Mouse (Mus musculus) forebrain, embryonic 11.5 days (tissue): ENCODE results near the gene Prickle3. TPM values are rescaled to one million over a fixed set of nuclear protein-coding genes. Genes with fewer than 3 reads are reported as not detected.

ENCODE experiments used
- ATAC-seq: fragments of 200-750 bp; cut with Nextera tagmentation; replicated peaks from 2 replicates; pipeline ENCODE4 v1.8.0; 2017; ENCODE audit warnings: moderate TSS enrichment; ENCODE audit not compliant: low FRiP score
- DNase-seq: peaks from one replicate; pipeline ENCODE4 v3.0.0-alpha.2; 2017; ENCODE audit warnings: low spot score
- H3K27ac ChIP-seq: fragments of 300-500 bp; sonication (generic); 2 replicates; pipeline ENCODE4 v1.5.1; 2014; ENCODE audit warnings: low read depth, low read length
- H3K27me3 ChIP-seq: fragments of 300-500 bp; sonication (generic); 2 replicates; pipeline ENCODE4 v1.6.1; 2014; ENCODE audit warnings: mild to moderate bottlenecking, low read length, mixed read lengths; ENCODE audit not compliant: control insufficient read depth, insufficient read depth
- H3K36me3 ChIP-seq: fragments of 300-500 bp; sonication (generic); 2 replicates; pipeline ENCODE4 v1.6.1; 2014; ENCODE audit warnings: mild to moderate bottlenecking, low read length, moderate library complexity, mixed read lengths; ENCODE audit not compliant: control insufficient read depth, insufficient read depth
- H3K4me1 ChIP-seq: fragments of 300-500 bp; sonication (generic); replicated peaks from 2 replicates; pipeline ENCODE4 v1.6.1; 2014; ENCODE audit warnings: low read length, mixed read lengths; ENCODE audit not compliant: control insufficient read depth, insufficient read depth
- H3K4me2 ChIP-seq: fragments of 300-500 bp; sonication (generic); 2 replicates; pipeline ENCODE4 v1.6.1; 2014; ENCODE audit warnings: low read depth, mild to moderate bottlenecking, low read length, moderate library complexity, mixed read lengths; ENCODE audit not compliant: severe bottlenecking
- H3K4me3 ChIP-seq: fragments of 300-500 bp; sonication (generic); 2 replicates; pipeline ENCODE4 v1.5.1; 2014; ENCODE audit warnings: low read depth, low read length
- H3K9ac ChIP-seq: fragments of 300-500 bp; sonication (generic); 2 replicates; pipeline ENCODE4 v1.6.1; 2014; ENCODE audit warnings: low read length
- H3K9me3 ChIP-seq: fragments of 300-500 bp; sonication (generic); 2 replicates; pipeline ENCODE4 v1.6.1; 2016; ENCODE audit warnings: low read length, mixed read lengths; ENCODE audit not compliant: control insufficient read depth
- WGBS: fragments of 180-500 bp; shearing (Covaris S2); extraction: QIAGEN DNeasy Blood & Tissue Kit; methylation state at CpG from one replicate; pipeline ENCODE4 v1.1.7; 2014; 5-methylcytosine and 5-hydroxymethylcytosine counted together
- polyA plus RNA-seq: library from polyadenylated mRNA; unstranded; fragments of >200 nt; fragmentation: Nextera tagmentation; extraction: Ambion mirVana; gene quantifications from 2 replicates; pipeline ENCODE4 v1.2.1, GENCODE M21; 2014

Prickle3 gene
- polyA plus RNA-seq, 1 experiment from 2014 or later: 2.9 TPM

DNA sequence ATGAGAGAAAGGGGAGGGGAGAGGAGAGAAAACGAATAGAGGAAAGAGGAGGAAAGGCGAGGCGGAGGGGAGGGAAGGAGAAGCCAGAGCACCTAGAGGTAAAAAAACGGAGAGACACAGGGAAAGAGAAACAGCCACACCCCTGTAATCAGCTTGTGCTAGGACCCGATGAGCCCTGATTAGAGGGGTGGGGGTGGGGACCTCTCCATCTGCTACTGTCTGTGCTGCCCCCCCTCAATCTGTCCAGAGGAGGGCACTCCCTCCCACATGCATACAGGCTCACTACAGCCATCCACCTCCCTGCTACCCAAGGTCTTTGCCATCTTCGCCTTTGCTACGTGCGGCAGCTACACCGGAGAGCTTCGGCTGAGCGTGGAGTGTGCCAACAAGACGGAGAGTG is 16.3 kb upstream of the Prickle3 start:
- Histone ChIP-seq H3K9me3 (no peaks in the 10 kb centered on the region), H3K27me3 (no peaks in the 10 kb centered on the region), H3K36me3 (no peaks in the 10 kb centered on the region), H3K9ac (no peak overlapping the region), H3K4me1 (no peaks in the 10 kb centered on the region), H3K4me2 (no peak overlapping the region), H3K27ac (no peak overlapping the region), H3K4me3 (no peak overlapping the region)
- WGBS: 41% methylated on average over 12 of the region's 12 CpGs
- DNase-seq (no peak), ATAC-seq (no peak)

DNA sequence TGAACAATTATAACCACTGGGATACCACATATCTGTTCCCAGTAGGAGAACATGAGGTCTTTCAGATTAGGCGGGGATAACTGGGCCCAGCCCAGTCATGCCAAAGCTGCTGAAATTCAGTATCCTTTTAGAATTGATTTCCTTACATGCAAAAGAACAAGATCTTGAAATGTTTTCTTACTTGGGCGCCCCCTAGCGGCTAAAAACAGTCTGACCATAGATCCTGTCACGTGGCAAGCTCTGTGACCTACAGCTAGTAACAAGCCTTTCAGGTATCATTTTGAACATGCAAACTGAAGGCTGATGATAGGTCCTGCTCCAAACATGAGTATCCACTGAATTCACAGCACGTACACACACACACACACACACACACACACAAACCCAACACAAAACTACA is 11.7 kb upstream of the Prickle3 start:
- H3K4me3 ChIP-seq: no peak overlapping the region
- H3K36me3 ChIP-seq: no peaks in the 10 kb centered on the region
- no peak overlapping the region for H3K4me2 ChIP-seq
- no peaks in the 10 kb centered on the region for H3K27me3 ChIP-seq
- H3K9me3 ChIP-seq: no peaks in the 10 kb centered on the region
- no peak overlapping the region for H3K27ac ChIP-seq
- 12% methylated on average over 5 of the region's 5 CpGs for WGBS
- no peak overlapping the region for H3K9ac ChIP-seq
- ATAC-seq (no peak), DNase-seq (peak; percentile 80)
- H3K4me1 ChIP-seq: no peaks in the 10 kb centered on the region

DNA sequence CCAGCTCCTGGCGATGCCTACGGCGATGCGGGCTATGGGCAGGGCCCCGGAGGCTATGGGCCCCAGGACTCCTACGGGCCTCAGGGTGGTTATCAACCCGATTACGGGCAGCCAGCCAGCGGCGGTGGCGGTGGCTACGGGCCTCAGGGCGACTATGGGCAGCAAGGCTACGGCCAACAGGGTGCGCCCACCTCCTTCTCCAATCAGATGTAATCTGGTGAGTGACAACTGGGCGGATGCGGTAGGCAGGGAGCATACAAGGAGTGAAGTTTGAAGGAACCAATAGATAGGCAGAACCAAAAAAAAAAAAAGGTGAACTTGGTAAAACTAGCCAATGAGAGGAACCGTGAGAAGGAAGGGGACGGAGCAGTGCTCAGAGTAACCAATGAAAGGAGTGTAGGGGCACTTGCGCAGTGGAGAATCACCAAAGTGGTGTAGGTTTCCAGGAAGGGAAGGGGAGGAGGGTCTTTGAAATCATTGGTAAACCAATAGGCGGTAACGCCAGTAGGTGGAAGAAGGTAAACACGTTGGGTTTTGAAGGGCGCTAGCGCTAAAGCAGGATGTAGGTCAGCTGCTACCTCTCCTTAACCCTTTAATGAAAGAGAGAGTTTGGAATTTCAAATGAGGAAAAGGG is 8.3 kb upstream of the Prickle3 start:
- 14% methylated on average over 25 of the region's 25 CpGs for WGBS
- H3K4me2 ChIP-seq: peak overlapping the region; percentile 51
- no peak overlapping the region; the same call in 1 of the 2 replicates for H3K27ac ChIP-seq
- no peaks in the 10 kb centered on the region for H3K36me3 ChIP-seq
- H3K27me3 ChIP-seq: no peaks in the 10 kb centered on the region
- peak overlapping the region; percentile 49 for H3K9ac ChIP-seq
- H3K4me3 ChIP-seq: peak overlapping the region; percentile 34
- DNase-seq: peak; percentile 84
- no peaks in the 10 kb centered on the region for H3K4me1 ChIP-seq
- ATAC-seq: peak; percentile 98
- no peaks in the 10 kb centered on the region for H3K9me3 ChIP-seq

DNA sequence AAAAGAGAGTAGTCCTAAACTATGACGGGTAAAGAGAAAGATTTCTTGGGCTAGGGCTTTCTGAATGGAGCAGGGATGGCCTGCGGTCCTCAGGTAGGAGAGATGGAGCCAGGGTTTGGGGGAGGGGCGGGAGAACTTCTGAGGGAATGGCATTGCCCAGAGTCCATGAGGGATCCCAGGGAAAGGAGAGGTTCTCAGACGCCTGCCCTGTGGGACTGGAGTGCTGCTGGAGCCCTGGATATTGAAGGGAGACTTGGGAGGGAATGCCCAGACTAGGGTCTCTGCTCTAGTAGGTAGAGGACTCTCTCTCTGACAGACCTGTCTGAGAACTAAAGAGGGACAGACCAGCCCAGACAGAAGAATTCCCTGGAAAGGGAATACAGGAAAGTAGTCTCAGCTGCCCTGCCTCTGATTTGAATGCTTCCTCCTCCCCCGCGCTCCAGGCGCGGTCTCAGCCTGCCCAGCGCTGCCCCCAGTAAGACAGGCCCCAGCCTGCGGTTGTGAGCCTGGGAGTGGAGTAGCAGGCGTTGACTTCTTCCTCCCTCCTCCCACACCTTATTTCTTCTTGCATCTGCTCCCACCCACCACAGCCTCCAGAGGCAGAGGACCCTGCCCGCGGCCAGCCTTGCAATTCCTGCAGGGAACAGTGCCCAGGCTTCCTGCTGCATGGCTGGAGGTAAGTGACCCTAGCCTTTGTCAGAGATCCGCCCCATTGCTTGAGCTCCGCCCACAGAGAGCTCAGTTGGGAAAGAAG is 1.1 kb downstream of the Prickle3 start:
- DNase-seq (no peak), ATAC-seq (peak; percentile 58)

DNA sequence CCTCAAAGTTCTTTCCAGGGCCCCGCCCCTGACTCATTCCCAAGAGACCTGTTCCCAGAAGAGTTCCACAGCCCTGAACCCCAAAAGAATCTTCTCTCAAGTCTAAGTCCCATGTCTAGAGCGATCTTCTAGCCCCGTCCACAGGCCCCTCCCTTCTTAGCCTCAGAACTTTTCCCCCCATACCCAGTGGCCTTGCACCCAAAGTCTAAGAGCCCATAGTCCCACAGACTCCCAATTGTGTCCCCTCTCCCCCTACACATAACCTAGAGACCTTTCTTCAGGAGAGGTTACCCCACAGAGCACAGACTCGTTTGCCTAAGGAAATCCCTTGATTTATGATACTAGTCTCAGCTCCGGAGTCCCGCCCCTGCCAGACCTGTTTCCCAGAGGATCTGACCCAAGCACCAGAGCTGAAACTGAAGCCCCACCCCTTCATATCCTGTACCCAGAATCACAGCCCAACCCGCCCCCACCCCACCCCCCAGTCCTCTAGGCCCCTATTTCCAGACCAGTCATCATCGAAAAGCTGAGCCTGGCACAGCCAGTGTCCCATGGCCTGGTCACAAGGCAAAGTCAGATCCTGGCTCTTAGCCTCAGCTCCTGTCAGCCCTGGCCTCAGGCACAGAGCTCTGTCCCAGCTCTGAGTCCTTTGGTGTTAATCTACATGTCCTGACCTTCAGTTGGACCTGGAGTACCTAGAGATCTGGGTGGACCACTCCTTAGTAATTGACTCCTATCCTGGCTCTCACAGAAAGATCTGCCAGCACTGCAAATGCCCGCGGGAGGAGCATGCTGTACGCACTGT is 1.9 kb downstream of the Prickle3 start:
- H3K9ac ChIP-seq: no peak overlapping the region
- no peak overlapping the region for H3K4me3 ChIP-seq
- no peak overlapping the region for H3K4me2 ChIP-seq
- no peaks in the 10 kb centered on the region for H3K9me3 ChIP-seq
- no peaks in the 10 kb centered on the region for H3K4me1 ChIP-seq
- H3K27me3 ChIP-seq: no peaks in the 10 kb centered on the region
- no peaks in the 10 kb centered on the region for H3K36me3 ChIP-seq
- DNase-seq (no peak), ATAC-seq (peak; percentile 36)
- no peak overlapping the region for H3K27ac ChIP-seq
- WGBS: 54% methylated on average over 11 of the region's 11 CpGs

More for the DNA sequence above, 1.1 kb downstream of the Prickle3 start:
- Histone ChIP-seq H3K4me3 (no peak overlapping the region), H3K27ac (no peak overlapping the region), H3K9ac (no peak overlapping the region), H3K36me3 (no peaks in the 10 kb centered on the region), H3K27me3 (no peaks in the 10 kb centered on the region), H3K4me1 (no peaks in the 10 kb centered on the region), H3K4me2 (peak overlapping the region; percentile 21; the same call in 1 of the 2 replicates), H3K9me3 (no peaks in the 10 kb centered on the region)
- WGBS: 21% methylated on average over 13 of the region's 15 CpGs

DNA sequence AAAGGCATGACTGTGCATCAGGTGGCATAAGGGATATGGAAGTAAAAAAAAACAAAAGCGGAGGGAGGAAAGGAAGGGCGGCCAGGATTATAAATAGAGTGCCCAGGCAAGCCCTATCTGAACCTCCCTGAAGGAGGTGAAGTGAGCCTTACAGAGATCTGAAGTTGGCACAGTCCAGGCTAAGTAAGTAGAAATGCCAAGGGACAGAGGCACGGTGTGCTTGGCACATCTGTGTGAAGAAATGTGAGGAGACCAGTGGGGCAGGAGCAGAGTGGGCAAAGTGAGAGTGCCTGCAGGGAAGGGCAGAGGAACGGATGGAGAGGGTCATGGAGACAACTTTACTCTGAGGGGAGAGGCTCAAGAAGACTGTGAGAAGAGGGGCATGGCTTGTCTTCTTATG is 4.0 kb downstream of the Prickle3 start:
- DNase-seq: peak; percentile 17
- Histone ChIP-seq H3K27ac (no peak overlapping the region), H3K4me1 (no peaks in the 10 kb centered on the region), H3K9ac (no peak overlapping the region), H3K4me3 (no peak overlapping the region), H3K36me3 (no peaks in the 10 kb centered on the region), H3K4me2 (no peak overlapping the region), H3K27me3 (no peaks in the 10 kb centered on the region), H3K9me3 (no peaks in the 10 kb centered on the region)
- 81% methylated on average over 4 of the region's 4 CpGs for WGBS
- ATAC-seq: no peak

DNA sequence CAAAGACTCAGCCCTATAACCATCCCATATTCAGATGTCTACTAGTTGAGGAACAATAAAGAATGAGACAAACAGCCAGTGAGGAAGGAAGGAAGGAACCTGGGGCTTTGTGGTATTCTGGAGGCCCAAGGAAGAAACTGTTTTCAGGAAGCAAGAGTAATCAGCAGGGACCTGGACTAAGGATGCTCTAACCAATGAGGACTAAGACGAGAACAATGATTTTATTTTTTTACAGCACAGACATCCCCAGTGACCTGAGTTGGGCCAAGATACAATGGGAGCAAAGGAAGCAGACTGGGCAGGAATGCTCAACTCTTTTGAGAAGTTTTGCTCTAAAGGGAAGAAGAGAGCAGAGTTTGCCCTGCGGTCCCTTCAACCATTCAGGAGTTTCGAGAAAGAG is 5.9 kb downstream of the Prickle3 start:
- 84% methylated on average over 3 of the region's 3 CpGs for WGBS
- Histone ChIP-seq H3K9ac (no peak overlapping the region), H3K4me3 (no peak overlapping the region), H3K9me3 (no peaks in the 10 kb centered on the region), H3K4me1 (no peaks in the 10 kb centered on the region), H3K36me3 (no peaks in the 10 kb centered on the region), H3K27me3 (no peaks in the 10 kb centered on the region), H3K4me2 (no peak overlapping the region), H3K27ac (no peak overlapping the region)
- ATAC-seq: no peak
- no peak for DNase-seq

DNA sequence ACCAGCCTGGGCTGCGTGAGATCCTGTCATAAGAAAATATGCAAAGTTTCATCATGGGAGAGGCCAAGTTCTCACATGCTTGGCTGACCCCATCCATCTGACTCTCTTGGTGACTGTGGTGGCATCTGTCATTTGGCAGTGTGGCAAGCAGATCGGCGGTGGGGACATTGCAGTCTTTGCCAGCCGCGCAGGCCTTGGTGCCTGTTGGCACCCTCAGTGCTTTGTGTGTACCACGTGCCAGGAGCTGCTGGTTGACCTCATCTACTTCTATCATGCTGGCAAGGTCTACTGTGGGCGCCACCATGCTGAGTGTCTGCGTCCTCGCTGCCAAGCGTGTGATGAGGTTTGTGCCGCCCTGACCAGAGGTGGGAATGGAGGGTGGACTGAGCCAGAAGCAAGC is 7.7 kb downstream of the Prickle3 start:
- 89% methylated on average over 11 of the region's 11 CpGs for WGBS
- Histone ChIP-seq H3K27ac (no peak overlapping the region), H3K4me2 (no peak overlapping the region), H3K9me3 (no peaks in the 10 kb centered on the region), H3K9ac (no peak overlapping the region), H3K4me1 (no peaks in the 10 kb centered on the region), H3K4me3 (no peak overlapping the region), H3K27me3 (no peaks in the 10 kb centered on the region), H3K36me3 (no peaks in the 10 kb centered on the region)
- no peak for ATAC-seq
- DNase-seq: no peak
